Mouse (Mus musculus): ENCODE data around the gene Kars.

Gene Kars

GRCm38 (mm10) chr8:112010997-112011815, at the start of gene Kars, which contains the start of gene Terf2ip:
Gene Kars, minus strand, starts transcription at chr8:112011323.
Gene Terf2ip, plus strand, starts transcription at chr8:112011398.
- DNase-seq (ENCODE audit: low spot score in 2 of 2), result peak; percentile 90 to 96

DNA sequence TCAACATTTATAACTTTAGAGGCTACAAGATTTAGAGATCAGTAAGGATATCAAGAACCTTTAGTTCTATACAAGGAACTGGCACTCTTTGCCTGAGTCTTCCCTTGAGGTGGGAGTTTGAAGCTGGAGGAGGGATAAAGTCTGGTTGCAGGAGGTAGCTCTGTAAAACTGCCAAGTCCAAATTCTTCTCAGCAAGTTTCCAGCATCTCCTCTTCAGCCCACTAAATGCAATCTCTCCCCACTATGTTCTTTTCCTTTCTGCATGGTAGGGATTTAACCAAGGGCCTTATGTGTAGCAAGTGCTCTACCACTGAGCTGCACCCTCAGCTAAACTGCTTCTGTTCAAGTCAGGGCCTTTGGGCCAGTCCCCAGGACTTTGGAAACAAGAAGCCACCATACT, 43.3 kb upstream of the Kars start:
- no peak for DNase-seq (ENCODE audit: low spot score in 2 of 2)

DNA sequence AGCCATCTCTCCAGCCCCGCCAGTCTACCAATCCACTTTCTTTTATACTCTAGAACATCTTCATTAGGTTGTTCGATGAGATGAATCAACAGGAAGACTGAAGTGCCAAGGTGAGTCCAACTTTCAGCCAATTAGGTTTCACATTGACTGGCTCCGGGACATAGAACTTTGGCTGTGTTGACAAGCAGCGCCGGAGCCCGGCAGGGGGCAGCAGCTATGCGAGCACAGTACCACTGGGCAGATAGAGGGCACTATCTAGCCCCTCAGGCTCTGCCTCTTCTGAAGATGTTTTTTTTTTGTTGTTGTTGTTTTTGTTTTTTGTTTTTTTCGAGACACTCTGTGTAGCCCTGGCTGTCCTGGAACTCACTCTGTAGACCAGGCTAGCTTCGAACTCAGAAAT, 40.4 kb upstream of the Kars start:
- DNase-seq (ENCODE audit: low spot score in 2 of 2), result no peak

- DNase-seq (ENCODE audit: low spot score in 2 of 2), result no peak
Measured at GRCm38 (mm10) chr8:112049984-112050383, 38.9 kb upstream of the Kars start.

DNA sequence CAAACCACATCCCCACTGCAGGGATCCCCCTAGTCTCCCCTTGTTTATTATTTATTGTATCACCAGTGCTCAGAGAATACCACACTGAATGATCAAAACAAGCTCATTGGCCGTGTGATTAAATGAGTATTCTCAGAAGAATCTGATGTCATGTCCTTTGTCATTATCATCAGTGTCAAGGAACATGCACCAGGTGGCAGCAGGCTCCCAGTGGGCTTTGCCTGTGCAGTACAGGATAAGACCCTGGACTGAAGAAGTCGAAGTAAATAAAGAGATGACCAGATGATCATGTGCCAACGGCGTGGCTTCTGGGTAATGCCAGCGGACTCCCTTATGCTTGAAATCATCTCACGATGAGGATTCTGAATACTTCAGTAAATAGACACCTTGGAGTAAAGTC, 37.2 kb upstream of the Kars start:
- no peak for DNase-seq (ENCODE audit: low spot score in 2 of 2)

DNA sequence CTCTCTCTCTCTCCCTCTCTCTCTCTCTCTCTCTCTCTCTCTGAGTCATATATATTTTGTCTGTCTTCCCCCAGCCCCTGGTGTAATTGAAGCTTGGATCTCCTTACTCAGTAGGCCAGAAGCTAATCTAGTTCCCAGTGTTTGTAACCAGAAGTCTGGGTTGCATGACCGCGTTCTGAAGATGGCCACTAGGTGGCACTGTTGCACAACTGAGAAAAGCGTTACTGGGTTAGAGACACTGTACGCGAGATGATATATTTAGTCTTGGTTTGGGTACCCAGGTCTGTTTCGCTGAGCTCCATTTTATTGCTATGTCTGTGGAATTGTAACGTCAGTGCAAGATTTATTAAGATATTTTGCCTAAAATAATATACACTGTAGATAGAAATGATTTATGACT, 34.8 kb upstream of the Kars start:
- peak; percentile 53 to 80 for DNase-seq (ENCODE audit: low spot score in 2 of 2)

DNA sequence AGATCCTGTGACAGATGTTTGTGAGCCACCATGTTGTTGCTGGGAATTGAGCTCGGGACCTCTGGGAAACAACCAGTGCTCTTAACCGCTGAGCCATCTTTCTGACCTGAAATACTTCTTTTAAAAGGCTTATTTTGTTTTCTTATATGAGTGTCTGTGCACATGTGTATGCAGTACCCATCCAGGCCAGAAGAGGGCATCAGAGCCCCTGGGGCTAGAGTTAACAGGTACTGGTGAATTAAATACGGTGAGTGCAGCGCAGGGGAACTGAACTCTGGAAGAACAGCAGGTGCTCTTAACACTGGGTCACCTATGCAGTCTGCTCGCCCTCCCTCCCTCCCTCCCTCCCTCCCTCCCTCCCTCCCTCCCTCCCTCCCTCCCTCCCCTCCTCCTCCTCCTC, 34.1 kb upstream of the Kars start:
- DNase-seq (ENCODE audit: low spot score in 2 of 2), result peak; percentile 8 to 48

- DNase-seq (ENCODE audit: low spot score in 2 of 2), result no peak
Measured at GRCm38 (mm10) chr8:112037521-112037920, 26.4 kb upstream of the Kars start.

GRCm38 (mm10) chr8:112034603-112035002, 23.5 kb upstream of the Kars start:
- DNase-seq (ENCODE audit: low spot score in 2 of 2), result peak; percentile 8 to 30

- no peak for DNase-seq (ENCODE audit: low spot score in 2 of 2)
Measured at GRCm38 (mm10) chr8:112033071-112033470, 21.9 kb upstream of the Kars start.

DNA sequence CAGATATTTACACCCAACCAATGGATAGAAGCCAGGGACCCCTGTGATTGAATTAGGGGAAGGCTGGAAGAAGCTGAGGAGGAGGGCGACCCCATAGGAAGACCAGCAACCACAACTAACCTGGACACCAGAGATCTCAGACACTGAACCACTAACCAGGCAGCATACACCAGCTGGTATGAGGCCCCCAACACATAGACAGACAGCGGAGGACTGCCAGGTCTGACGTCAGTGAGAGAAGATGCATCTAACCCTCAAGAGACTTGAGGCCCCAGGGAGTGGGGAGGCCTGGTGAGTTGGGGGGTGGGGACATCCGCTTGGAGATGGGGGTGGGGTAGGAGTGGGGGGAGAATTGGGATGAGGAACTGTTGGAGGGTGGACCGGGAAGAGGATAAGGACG, 19.5 kb upstream of the Kars start:
- DNase-seq (ENCODE audit: low spot score in 2 of 2), result no peak

GRCm38 (mm10) chr8:112029455-112029854, 18.3 kb upstream of the Kars start:
- DNase-seq (ENCODE audit: low spot score in 2 of 2), result no peak

GRCm38 (mm10) chr8:112014936-112015335, 3.8 kb upstream of the Kars start, which contains the start of gene Gm6793:
Gene Gm6793, minus strand, starts transcription at chr8:112015036.
- no peak for DNase-seq (ENCODE audit: low spot score in 2 of 2)

GRCm38 (mm10) chr8:112011816-112012242, 706 bp upstream of the Kars start:
- DNase-seq (ENCODE audit: low spot score in 2 of 2), result peak; percentile 65 to 77

GRCm38 (mm10) chr8:112009558-112009957, 1.6 kb downstream of the Kars start:
- DNase-seq (ENCODE audit: low spot score in 2 of 2), result no peak

- no peak for DNase-seq (ENCODE audit: low spot score in 2 of 2)
Measured at GRCm38 (mm10) chr8:112007669-112008068, 3.5 kb downstream of the Kars start.

DNA sequence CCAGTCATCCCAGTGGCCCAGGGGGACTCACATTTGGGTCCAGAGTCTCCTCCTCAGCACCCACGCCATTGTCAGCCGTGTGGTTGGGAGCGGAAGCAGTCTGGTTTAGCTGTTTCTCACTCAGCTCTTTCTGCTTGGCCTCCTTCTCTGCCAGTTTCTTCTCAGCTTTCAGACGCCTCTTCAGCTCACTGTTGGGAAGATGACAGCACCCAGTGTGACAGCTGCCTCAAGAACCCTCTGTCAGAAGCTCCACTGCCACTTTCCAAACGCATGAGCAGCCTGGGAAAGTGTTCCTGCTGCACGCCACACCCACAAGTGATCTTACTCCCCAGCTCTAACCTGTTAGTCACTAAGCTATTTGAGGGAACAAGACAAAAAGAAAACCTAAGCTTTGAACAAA, 5.5 kb downstream of the Kars start:
- no peak for DNase-seq (ENCODE audit: low spot score in 2 of 2)

GRCm38 (mm10) chr8:112004754-112005153, 6.4 kb downstream of the Kars start:
- DNase-seq (ENCODE audit: low spot score in 2 of 2), result no peak

DNA sequence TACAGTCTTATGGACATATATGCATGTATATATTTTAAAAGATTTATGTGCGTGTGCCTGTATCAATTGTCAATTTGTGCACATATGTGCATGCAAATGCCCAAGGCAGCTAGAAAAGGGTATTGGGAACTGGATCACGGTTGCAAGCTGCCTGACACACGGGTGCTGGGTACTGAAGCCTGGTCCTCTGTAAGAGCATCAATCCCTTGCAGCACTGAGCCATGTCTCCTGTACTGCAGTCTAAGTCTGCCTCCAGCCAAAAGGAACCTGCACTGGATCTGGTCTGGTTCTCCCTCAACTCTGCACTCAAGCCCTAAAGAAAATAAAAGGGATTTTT, 18.5 kb downstream of the Kars start:
- DNase-seq (ENCODE audit: low spot score in 2 of 2), result no peak

DNA sequence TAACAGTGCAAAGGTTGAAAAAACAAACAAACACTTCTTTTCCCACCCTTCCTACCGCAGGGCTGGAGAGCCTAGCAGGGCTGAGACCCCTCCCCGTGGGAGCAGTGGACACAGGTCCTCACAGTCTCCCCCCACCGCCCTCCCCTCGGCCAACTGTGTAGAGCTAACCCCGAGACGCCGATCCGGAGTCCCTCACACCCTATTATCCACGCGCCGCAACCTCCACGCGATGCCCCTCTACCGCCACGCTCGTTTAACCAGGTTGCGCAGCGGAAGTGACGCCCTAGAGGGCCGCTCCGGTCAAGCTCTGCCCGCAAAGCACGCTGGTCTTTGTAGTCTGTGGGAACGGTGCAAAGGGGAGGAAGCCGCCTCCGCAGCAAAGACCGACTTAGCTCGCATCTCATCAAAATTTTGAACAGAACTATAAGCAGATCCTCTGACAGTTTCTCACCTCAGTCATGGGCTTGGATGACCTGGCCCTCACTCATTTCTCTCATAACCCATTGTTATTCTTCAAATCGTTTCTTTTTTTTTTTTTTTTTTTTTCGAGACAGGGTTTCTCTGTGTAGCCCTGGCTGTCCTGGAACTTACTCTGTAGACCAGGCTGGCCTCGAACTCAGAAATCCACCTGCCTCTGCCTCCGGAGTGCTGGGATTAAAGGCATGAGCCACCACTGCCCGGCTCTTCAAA, 19.0 kb downstream of the Kars start, which contains the start of gene Adat1:
Gene Adat1 (minus strand): TSS at position 290 of the 690 bp plus-strand sequence.
- DNase-seq (ENCODE audit: low spot score in 2 of 2), result peak; percentile 63 to 92

DNA sequence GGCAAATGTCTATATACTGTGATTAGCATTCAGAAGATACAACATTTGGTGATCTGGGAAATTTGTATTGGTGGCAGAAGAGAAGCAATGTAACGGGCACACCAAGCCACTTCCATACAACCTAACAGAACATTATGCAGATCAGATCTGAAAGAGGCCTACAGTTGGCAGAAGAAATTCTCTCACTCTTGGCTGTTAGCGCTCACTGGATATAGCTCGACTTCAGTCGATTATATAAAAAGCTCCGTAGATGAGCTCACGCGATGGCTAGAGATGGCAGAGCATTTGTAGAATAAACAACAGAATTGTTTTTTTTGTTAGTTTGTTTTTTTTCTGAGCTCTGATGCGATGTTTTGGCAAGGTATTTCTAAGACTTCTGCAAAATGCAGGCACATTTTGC, 19.8 kb downstream of the Kars start:
- DNase-seq (ENCODE audit: low spot score in 2 of 2), result no peak

DNA sequence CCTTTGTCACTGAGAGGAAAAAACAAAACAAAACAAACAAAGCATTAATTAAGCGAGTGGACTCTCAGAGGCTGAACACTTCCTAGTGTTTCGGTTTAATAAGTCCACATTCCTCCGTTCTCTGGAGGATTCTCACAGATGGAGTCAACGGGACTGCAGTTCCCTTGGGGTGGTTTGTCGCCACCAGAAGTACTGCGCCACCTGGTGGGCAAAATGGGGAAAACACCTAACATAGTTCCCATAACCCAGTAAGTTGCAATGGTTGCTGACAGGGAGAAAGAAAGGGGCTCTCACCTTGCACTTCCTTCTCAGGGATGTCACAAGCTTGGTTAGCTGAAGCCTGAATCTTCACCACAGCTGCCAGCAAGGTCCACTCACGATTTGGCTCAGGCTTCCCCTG, 21.2 kb downstream of the Kars start:
- peak; percentile 79 to 90 for DNase-seq (ENCODE audit: low spot score in 2 of 2)

DNA sequence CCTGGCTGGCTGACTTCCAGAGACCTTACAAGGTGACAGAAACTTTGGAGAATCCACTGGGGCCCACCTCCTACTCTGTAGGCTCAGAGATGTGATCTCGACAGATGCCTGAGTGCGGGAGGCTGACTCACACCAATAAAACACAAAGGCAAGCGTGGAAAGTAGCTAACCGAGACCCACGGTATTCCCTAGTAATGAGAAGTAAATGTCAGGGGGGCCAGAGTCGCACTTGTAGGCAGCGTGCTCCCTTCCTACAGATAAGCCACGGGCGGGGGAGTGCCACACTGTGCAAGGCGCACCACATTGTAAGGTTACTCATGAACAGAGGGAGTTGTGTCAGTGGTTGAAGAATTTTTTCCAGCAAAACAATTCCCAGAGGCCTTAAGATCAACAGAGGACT, 26.6 kb downstream of the Kars start:
- DNase-seq (ENCODE audit: low spot score in 2 of 2), result no peak

Data from spleen, postnatal 10 days (tissue).